Mouse (Mus musculus) hindbrain, embryonic 13.5 days (tissue): ENCODE results near the gene Pck2. TPM values are rescaled to one million over a fixed set of nuclear protein-coding genes. Genes with fewer than 3 reads are reported as not detected.

Experiments
- ATAC-seq: fragments of 200-750 bp; cut with Nextera tagmentation; 2 replicates; pipeline ENCODE4 v1.8.0; 2017; ENCODE audit warnings: moderate TSS enrichment; ENCODE audit not compliant: low FRiP score
- H3K27ac ChIP-seq: fragments of 300-500 bp; sonication (generic); 2 replicates; pipeline ENCODE4 v1.5.1; 2015; ENCODE audit warnings: inconsistent platforms, mild to moderate bottlenecking, moderate library complexity
- H3K27me3 ChIP-seq: fragments of 300-500 bp; sonication (generic); 2 replicates; pipeline ENCODE4 v1.6.1; 2015; ENCODE audit warnings: mild to moderate bottlenecking, inconsistent platforms
- H3K36me3 ChIP-seq: fragments of 300-500 bp; sonication (generic); 2 replicates; pipeline ENCODE4 v1.6.1; 2015; ENCODE audit warnings: mild to moderate bottlenecking, inconsistent platforms
- H3K4me1 ChIP-seq: fragments of 300-500 bp; sonication (generic); replicated peaks from 2 replicates; pipeline ENCODE4 v1.6.1; 2015; ENCODE audit warnings: inconsistent platforms
- H3K4me2 ChIP-seq: fragments of 300-500 bp; sonication (generic); 2 replicates; pipeline ENCODE4 v1.6.1; 2015; ENCODE audit warnings: inconsistent platforms, mild to moderate bottlenecking, moderate library complexity
- H3K4me3 ChIP-seq: fragments of 300-500 bp; sonication (generic); 2 replicates; pipeline ENCODE4 v1.5.1; 2015; ENCODE audit warnings: mild to moderate bottlenecking, inconsistent platforms
- H3K9ac ChIP-seq: fragments of 300-500 bp; sonication (generic); 2 replicates; pipeline ENCODE4 v1.6.1; 2015; ENCODE audit warnings: mild to moderate bottlenecking, inconsistent platforms
- H3K9me3 ChIP-seq: fragments of 300-500 bp; sonication (generic); 2 replicates; pipeline ENCODE4 v1.6.1; 2016; ENCODE audit warnings: inconsistent platforms
- WGBS: fragments of 180-500 bp; shearing (Covaris S2); methylation state at CpG from one replicate; pipeline ENCODE4 v1.1.7; 2015; 5-methylcytosine and 5-hydroxymethylcytosine counted together
- polyA plus RNA-seq: library from polyadenylated mRNA; unstranded; fragments of >200 nt; fragmentation: Nextera tagmentation; extraction: Ambion mirVana; gene quantifications from 2 replicates; pipeline ENCODE4 v1.2.1, GENCODE M21; 2015

Pck2 gene
- polyA plus RNA-seq, 1 experiment from 2014 or later: 20.7 TPM

- peak within 1 kb of the TSS; percentile 87 for H3K4me2 ChIP-seq
- H3K27me3 ChIP-seq: no peaks in the 10 kb centered on the region
- H3K4me1 ChIP-seq: peaks cover 42% of the 10 kb centered on the region
- no peaks in the 10 kb centered on the region for H3K9me3 ChIP-seq
- peaks cover 43% of the 10 kb centered on the region for H3K36me3 ChIP-seq
- H3K27ac ChIP-seq: peak within 1 kb of the TSS; percentile 94
- peak; percentile 92 for ATAC-seq
- peak within 1 kb of the TSS; percentile 94 for H3K9ac ChIP-seq
- H3K4me3 ChIP-seq: peak within 1 kb of the TSS; percentile 96
- under 1% methylated on average over 33 of the region's 33 CpGs for WGBS
Observed at GRCm38 (mm10) chr14:55591331-55591891, 51.3 kb downstream of the Pck2 start, which contains the start of gene Rnf31. Gene Rnf31 (plus strand): TSS chr14:55591708.

- Histone ChIP-seq H3K36me3 (peaks cover 45% of the 10 kb centered on the region), H3K4me3 (peak overlapping the region; percentile 96), H3K9ac (peak overlapping the region; percentile 94), H3K9me3 (no peaks in the 10 kb centered on the region), H3K27ac (peak overlapping the region; percentile 94), H3K4me2 (peak overlapping the region; percentile 87), H3K27me3 (no peaks in the 10 kb centered on the region), H3K4me1 (peaks cover 42% of the 10 kb centered on the region)
- ATAC-seq: no peak
- WGBS: 8% methylated on average over 16 of the region's 16 CpGs
Observed at GRCm38 (mm10) chr14:55592226-55592625, 52.2 kb downstream of the Pck2 start.

- H3K4me3 ChIP-seq: no peak overlapping the region
- H3K4me1 ChIP-seq: peaks cover 26% of the 10 kb centered on the region
- no peak for ATAC-seq
- WGBS: 72% methylated on average over 13 of the region's 13 CpGs
- no peak overlapping the region for H3K27ac ChIP-seq
- H3K4me2 ChIP-seq: no peak overlapping the region
- H3K36me3 ChIP-seq: peaks cover 69% of the 10 kb centered on the region
- no peak overlapping the region for H3K9ac ChIP-seq
- no peaks in the 10 kb centered on the region for H3K27me3 ChIP-seq
- no peaks in the 10 kb centered on the region for H3K9me3 ChIP-seq
Observed at GRCm38 (mm10) chr14:55596036-55596690, 56.1 kb downstream of the Pck2 start.

GRCm38 (mm10) chr14:55598521-55599390 lies 58.7 kb downstream of the Pck2 start:
- Histone ChIP-seq H3K27me3 (no peaks in the 10 kb centered on the region), H3K9me3 (no peaks in the 10 kb centered on the region), H3K4me1 (peaks cover 10% of the 10 kb centered on the region), H3K27ac (no peak overlapping the region), H3K4me2 (no peak overlapping the region), H3K9ac (no peak overlapping the region), H3K36me3 (peaks cover 92% of the 10 kb centered on the region), H3K4me3 (no peak overlapping the region)
- WGBS: 95% methylated on average over 21 of the region's 21 CpGs
- no peak for ATAC-seq

Other genes starting within 250 kb of the Pck2 start
- 24.4 and 30.9 TPM in 2 replicates for gene Dhrs4, start 61.5 kb upstream of the Pck2 start, polyA plus RNA-seq
- gene Carmil3, start 49.6 kb upstream of the Pck2 start, polyA plus RNA-seq: 21.6 and 22.1 TPM in 2 replicates
- 2.4 and 2.5 TPM in 2 replicates for gene Cpne6, start 29.8 kb upstream of the Pck2 start, polyA plus RNA-seq
- gene Nrl, start 15.3 kb upstream of the Pck2 start, polyA plus RNA-seq: 0.05 and 0.10 TPM in 2 replicates
- 124 and 130 TPM in 2 replicates for gene Dcaf11, start 19.7 kb downstream of the Pck2 start, polyA plus RNA-seq
- gene A730061H03Rik, start 20.1 kb downstream of the Pck2 start, polyA plus RNA-seq: 0.71 and 2.0 TPM in 2 replicates
- 0.40 and 0.54 TPM in 2 replicates for gene Fitm1, start 35.4 kb downstream of the Pck2 start, polyA plus RNA-seq
- gene Psme1, start 37.9 kb downstream of the Pck2 start, polyA plus RNA-seq: 188 TPM in 2 replicates
- 15.7 and 20.4 TPM in 2 replicates for gene Emc9, start 45.0 kb downstream of the Pck2 start, polyA plus RNA-seq
- 198 and 215 TPM in 2 replicates for gene Psme2, start 50.8 kb downstream of the Pck2 start, polyA plus RNA-seq
- 18.8 and 20.8 TPM in 2 replicates for gene Rnf31, start 51.4 kb downstream of the Pck2 start, polyA plus RNA-seq
- gene Irf9, start 63.3 kb downstream of the Pck2 start, polyA plus RNA-seq: 9.0 and 10.0 TPM in 2 replicates
- gene Rec8, start 77.8 kb downstream of the Pck2 start, polyA plus RNA-seq: 15.1 and 16.0 TPM in 2 replicates
- gene Ipo4, start 95.7 kb downstream of the Pck2 start, polyA plus RNA-seq: 86.1 and 96.7 TPM in 2 replicates
- gene Gm49378, start 97.6 kb downstream of the Pck2 start, polyA plus RNA-seq: 2.2 and 2.8 TPM in 2 replicates
- 58.5 and 65.8 TPM in 2 replicates for gene Tm9sf1, start 103.5 kb downstream of the Pck2 start, polyA plus RNA-seq
- 0.41 and 0.43 TPM in 2 replicates for gene Tssk4, start 109.9 kb downstream of the Pck2 start, polyA plus RNA-seq
- gene Mdp1, start 120.2 kb downstream of the Pck2 start, polyA plus RNA-seq: 74.7 and 77.5 TPM in 2 replicates
- gene Gmpr2, start 131.7 kb downstream of the Pck2 start, polyA plus RNA-seq: 51.1 and 52.9 TPM in 2 replicates
- 585 and 628 TPM in 2 replicates for gene Nedd8, start 131.9 kb downstream of the Pck2 start, polyA plus RNA-seq
- 28.0 and 31.8 TPM in 2 replicates for gene Tinf2, start 141.6 kb downstream of the Pck2 start, polyA plus RNA-seq
- 0.19 and 0.47 TPM in 2 replicates for gene Tgm1, start 173.7 kb downstream of the Pck2 start, polyA plus RNA-seq
- gene Rabggta, start 182.0 kb downstream of the Pck2 start, polyA plus RNA-seq: 56.4 and 57.0 TPM in 2 replicates
- gene Dhrs1, start 205.4 kb downstream of the Pck2 start, polyA plus RNA-seq: 77.4 and 79.2 TPM in 2 replicates
- 28.7 and 33.5 TPM in 2 replicates for gene Nop9, start 205.4 kb downstream of the Pck2 start, polyA plus RNA-seq
- 0.25 TPM in 2 replicates for gene Cideb, start 218.2 kb downstream of the Pck2 start, polyA plus RNA-seq
- gene Ltb4r2, start 221.2 kb downstream of the Pck2 start, polyA plus RNA-seq: 0.43 and 0.56 TPM in 2 replicates
- 0.32 and 0.74 TPM in 2 replicates for gene Ltb4r1, start 225.7 kb downstream of the Pck2 start, polyA plus RNA-seq
- 5.3 and 6.0 TPM in 2 replicates for gene Adcy4, start 243.8 kb downstream of the Pck2 start, polyA plus RNA-seq
- gene Ripk3, start 248.6 kb downstream of the Pck2 start, polyA plus RNA-seq: 2.6 and 3.7 TPM in 2 replicates